Mouse (Mus musculus): ENCODE measurements around the gene Lrig1. TPM values are rescaled to one million over a fixed set of nuclear protein-coding genes. Genes with fewer than 3 reads are reported as not detected.

Gene Lrig1
- polyA plus RNA-seq, 1 experiment, result not detected

GRCm38 (mm10) chr6:94661321-94661720, 38.6 kb downstream of the Lrig1 start:
- H3K4me3 ChIP-seq (ENCODE audit: insufficient read depth, low read depth, low read length), result no peak overlapping the region
- peaks cover 16% of the 10 kb centered on the region for H3K4me1 ChIP-seq (ENCODE audit: control insufficient read depth, insufficient read depth, low read length)
- no peak overlapping the region for H3K27ac ChIP-seq (ENCODE audit: insufficient read depth, low read depth, low read length)
- WGBS, result 86% methylated on average over 8 of the region's 8 CpGs
- TF ChIP-seq POLR2A (IDR thresholded peaks at IDR 0.05; ENCODE audit: insufficient read depth, low read depth, low read length), result no peak
- no peak for TF ChIP-seq CTCF (IDR thresholded peaks at IDR 0.05; ENCODE audit: insufficient read depth, low read depth, low read length)

DNA sequence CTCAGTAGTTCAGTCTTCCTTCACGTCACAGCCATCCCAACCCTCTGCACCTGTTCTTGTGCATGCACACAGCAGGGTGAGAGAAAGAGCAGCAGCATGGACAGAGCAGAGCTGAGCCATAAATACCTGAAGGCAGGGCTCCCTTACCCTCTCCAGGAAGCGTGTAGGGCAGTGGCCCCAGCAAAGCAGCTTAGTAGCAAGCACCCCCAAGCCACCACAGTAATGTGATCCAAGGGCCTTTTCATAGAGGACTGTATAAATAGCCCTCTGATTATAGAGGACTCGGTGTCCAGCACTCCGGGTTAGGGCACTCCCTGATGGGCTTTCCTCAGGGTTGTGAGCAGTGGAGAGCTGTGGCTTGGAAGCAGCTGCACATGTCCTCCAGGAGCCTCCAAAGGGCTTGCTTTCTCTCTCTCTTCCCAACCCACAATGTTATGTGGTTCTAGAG, 40.0 kb downstream of the Lrig1 start:
- Histone ChIP-seq H3K27ac (ENCODE audit: insufficient read depth, low read depth, low read length) (no peak overlapping the region), H3K4me3 (ENCODE audit: insufficient read depth, low read depth, low read length) (no peak overlapping the region), H3K4me1 (ENCODE audit: control insufficient read depth, insufficient read depth, low read length) (peaks cover 20% of the 10 kb centered on the region)
- WGBS, result 68% methylated on average over 4 of the region's 4 CpGs
- TF ChIP-seq CTCF (IDR thresholded peaks at IDR 0.05; ENCODE audit: insufficient read depth, low read depth, low read length) (no peak), POLR2A (IDR thresholded peaks at IDR 0.05; ENCODE audit: insufficient read depth, low read depth, low read length) (no peak)

- Histone ChIP-seq H3K4me3 (ENCODE audit: insufficient read depth, low read depth, low read length) (no peak overlapping the region), H3K27ac (ENCODE audit: insufficient read depth, low read depth, low read length) (no peak overlapping the region), H3K4me1 (ENCODE audit: control insufficient read depth, insufficient read depth, low read length) (peaks cover 20% of the 10 kb centered on the region)
- TF ChIP-seq CTCF (IDR thresholded peaks at IDR 0.05; ENCODE audit: insufficient read depth, low read depth, low read length), result no peak
- 53% methylated on average over 6 of the region's 6 CpGs for WGBS
Observed at GRCm38 (mm10) chr6:94658136-94658480, 41.9 kb downstream of the Lrig1 start.

DNA sequence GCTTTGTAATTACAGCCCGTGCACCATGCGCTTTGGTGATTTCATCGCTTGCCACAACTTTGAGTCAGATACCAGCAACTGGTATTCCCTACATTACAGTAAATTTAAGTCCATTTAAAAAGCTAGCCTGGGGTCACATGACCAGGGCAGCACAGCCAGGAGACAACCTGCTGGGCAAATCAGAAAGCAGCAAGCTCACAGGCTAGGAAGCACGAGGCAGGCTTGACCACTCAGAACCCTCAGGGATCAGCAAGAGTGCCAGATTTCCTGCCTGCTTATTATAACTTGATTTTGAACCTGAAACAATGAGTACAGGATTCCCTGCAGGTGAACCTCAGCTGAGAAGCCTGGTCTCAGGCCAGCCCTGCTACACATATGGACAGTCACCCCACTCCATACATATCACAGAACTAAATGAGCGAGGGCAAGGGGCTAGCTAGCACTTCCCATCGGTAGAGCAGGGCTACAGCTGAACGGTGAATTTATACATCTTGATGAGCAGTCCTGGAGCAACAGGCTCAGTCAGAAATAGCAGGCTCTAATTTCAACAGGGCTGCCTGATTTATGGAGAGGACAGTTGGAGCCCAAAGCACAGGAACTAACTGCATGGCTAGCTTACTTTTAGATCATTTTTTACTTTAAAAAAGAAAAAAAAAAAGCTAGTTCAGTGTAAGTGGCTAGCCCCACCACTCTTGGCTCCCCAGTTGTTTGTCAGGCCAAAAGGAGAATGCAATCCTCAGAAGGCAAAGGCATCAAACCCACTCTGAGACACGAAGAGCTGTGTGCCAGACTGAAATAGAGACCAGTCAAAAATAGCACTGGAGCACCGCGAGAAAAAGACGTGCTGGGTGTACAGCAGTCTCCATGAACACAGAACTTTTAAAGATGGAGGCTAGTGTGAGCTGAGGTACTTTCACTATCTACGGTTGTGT, 42.5 kb downstream of the Lrig1 start:
- Histone ChIP-seq H3K4me3 (ENCODE audit: insufficient read depth, low read depth, low read length) (no peak overlapping the region), H3K27ac (ENCODE audit: insufficient read depth, low read depth, low read length) (no peak overlapping the region), H3K4me1 (ENCODE audit: control insufficient read depth, insufficient read depth, low read length) (peaks cover 20% of the 10 kb centered on the region)
- TF ChIP-seq CTCF (IDR thresholded peaks at IDR 0.05; ENCODE audit: insufficient read depth, low read depth, low read length), result no peak
- TF ChIP-seq POLR2A (IDR thresholded peaks at IDR 0.05; ENCODE audit: insufficient read depth, low read depth, low read length), result no peak
- 50% methylated on average over 12 of the region's 12 CpGs for WGBS

DNA sequence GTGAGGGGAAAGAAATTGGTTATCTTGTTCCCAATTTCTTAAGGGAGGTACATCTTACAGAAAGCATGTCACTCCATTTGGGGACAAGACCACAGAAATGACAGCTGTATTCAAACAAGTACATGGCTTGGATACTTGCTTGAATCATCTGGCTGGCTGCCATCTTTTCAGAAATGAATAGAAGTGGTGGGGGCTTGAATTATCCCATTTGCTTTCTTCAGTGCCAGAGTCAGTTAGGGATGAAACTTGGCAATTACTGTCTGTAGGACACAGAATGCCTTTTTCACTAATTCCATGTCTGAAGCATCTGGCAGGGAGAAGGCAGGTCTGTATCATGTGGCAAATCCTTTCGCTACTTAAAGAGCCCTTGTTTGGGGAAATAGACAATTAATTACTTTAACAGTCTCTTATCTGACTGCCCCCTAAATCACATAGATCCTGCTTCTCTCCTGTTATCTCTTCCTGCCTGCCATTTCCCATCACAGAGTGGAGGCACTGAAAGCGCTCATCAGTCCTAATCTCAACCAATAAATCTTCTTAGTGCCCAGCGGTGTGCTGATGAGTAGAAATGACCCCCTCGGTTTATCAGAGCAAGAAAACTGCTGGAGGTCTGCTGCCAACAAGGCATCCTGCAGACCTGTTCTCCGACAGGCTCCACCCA, 44.0 kb downstream of the Lrig1 start:
- Histone ChIP-seq H3K4me1 (ENCODE audit: control insufficient read depth, insufficient read depth, low read length) (peaks cover 20% of the 10 kb centered on the region), H3K27ac (ENCODE audit: insufficient read depth, low read depth, low read length) (no peak overlapping the region), H3K4me3 (ENCODE audit: insufficient read depth, low read depth, low read length) (no peak overlapping the region)
- 60% methylated on average over 5 of the region's 5 CpGs for WGBS
- TF ChIP-seq POLR2A (IDR thresholded peaks at IDR 0.05; ENCODE audit: insufficient read depth, low read depth, low read length), result no peak
- TF ChIP-seq CTCF (IDR thresholded peaks at IDR 0.05; ENCODE audit: insufficient read depth, low read depth, low read length), result no peak

GRCm38 (mm10) chr6:94653388-94654316, 46.3 kb downstream of the Lrig1 start:
- TF ChIP-seq CTCF (IDR thresholded peaks at IDR 0.05; ENCODE audit: insufficient read depth, low read depth, low read length) (no peak), POLR2A (IDR thresholded peaks at IDR 0.05; ENCODE audit: insufficient read depth, low read depth, low read length) (no peak)
- 83% methylated on average over 10 of the region's 10 CpGs for WGBS
- no peak overlapping the region for H3K27ac ChIP-seq (ENCODE audit: insufficient read depth, low read depth, low read length)

GRCm38 (mm10) chr6:94652659-94653213, 47.2 kb downstream of the Lrig1 start:
- 74% methylated on average over 6 of the region's 6 CpGs for WGBS
- no peak overlapping the region for H3K4me3 ChIP-seq (ENCODE audit: insufficient read depth, low read depth, low read length)
- H3K4me1 ChIP-seq (ENCODE audit: control insufficient read depth, insufficient read depth, low read length), result peaks cover 21% of the 10 kb centered on the region
- H3K27ac ChIP-seq (ENCODE audit: insufficient read depth, low read depth, low read length), result no peak overlapping the region
- TF ChIP-seq CTCF (IDR thresholded peaks at IDR 0.05; ENCODE audit: insufficient read depth, low read depth, low read length) (no peak), POLR2A (IDR thresholded peaks at IDR 0.05; ENCODE audit: insufficient read depth, low read depth, low read length) (no peak)

More at GRCm38 (mm10) chr6:94653388-94654316, 46.3 kb downstream of the Lrig1 start:
- Histone ChIP-seq H3K4me3 (ENCODE audit: insufficient read depth, low read depth, low read length) (no peak overlapping the region), H3K4me1 (ENCODE audit: control insufficient read depth, insufficient read depth, low read length) (peaks cover 17% of the 10 kb centered on the region)

DNA sequence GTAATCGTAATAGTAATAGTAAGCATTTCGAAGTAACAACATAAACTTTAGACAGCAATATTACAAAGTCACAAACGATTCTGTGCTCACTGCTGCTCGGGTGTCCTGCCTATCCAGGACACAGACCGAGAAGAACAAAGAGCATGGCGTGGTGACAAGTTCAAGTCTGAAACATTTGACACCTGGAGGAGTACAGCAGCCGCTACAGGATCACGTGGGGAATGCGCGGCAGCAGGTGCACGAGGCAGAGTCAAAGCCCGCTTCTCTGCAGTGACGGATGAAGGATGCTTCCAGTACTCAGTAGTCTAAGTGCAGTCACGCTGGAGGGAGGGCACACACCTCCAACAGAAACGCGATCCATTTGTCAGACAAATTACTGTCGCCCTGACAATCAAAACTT, 48.4 kb downstream of the Lrig1 start:
- WGBS, result 87% methylated on average over 17 of the region's 17 CpGs

More for the DNA sequence above, 48.4 kb downstream of the Lrig1 start:
- TF ChIP-seq POLR2A (IDR thresholded peaks at IDR 0.05; ENCODE audit: insufficient read depth, low read depth, low read length) (no peak), CTCF (IDR thresholded peaks at IDR 0.05; ENCODE audit: insufficient read depth, low read depth, low read length) (no peak)
- no peak overlapping the region for H3K27ac ChIP-seq (ENCODE audit: insufficient read depth, low read depth, low read length)
- H3K4me3 ChIP-seq (ENCODE audit: insufficient read depth, low read depth, low read length), result no peak overlapping the region
- H3K4me1 ChIP-seq (ENCODE audit: control insufficient read depth, insufficient read depth, low read length), result peaks cover 24% of the 10 kb centered on the region
